9 mouse cellular contexts compared by ENCODE assay signal in genomic region chr11:88234789-88235188, GRCm38 (mm10). TPM values are rescaled to one million over a fixed set of nuclear protein-coding genes. Genes with fewer than 3 reads are reported as not detected.
DNase-seq lines count a peak whose midpoint lies in the region; ATAC-seq and TF ChIP-seq lines count a peak whose summit lies in the region.
"Had no signal": no experiment of that assay in that cellular context is flagged by ENCODE, and none has a peak within 500 bp of the region (broad histone marks: within the 10 kb centered on the region; RNA-seq: fewer than 3 reads in every experiment).

No protein-coding gene starts in this region.

- H3K4me3 ChIP-seq in lung, postnatal 0 days (ENCODE audit: low read depth, low read length): no peak overlapping the region
- H3K4me3 ChIP-seq in embryonic fibroblast, embryonic 13.5 days (ENCODE audit: insufficient read depth, low read length): no peak overlapping the region
- no peak overlapping the region for H3K4me3 ChIP-seq in liver, embryonic 16.5 days (ENCODE audit: low read depth, low read length)

- no peak overlapping the region for H3K9ac ChIP-seq in lung, postnatal 0 days (replicated peaks; ENCODE audit: low read depth)
- H3K9ac ChIP-seq in liver, embryonic 16.5 days (ENCODE audit: low read depth, low read length): no peak overlapping the region

- no peak for TF ChIP-seq EP300 in lung, postnatal 0 days (IDR thresholded peaks at IDR 0.05)

- TF ChIP-seq POLR2A in embryonic fibroblast, embryonic 13.5 days (IDR thresholded peaks at IDR 0.05; ENCODE audit: low read depth, low read length): no peak

- ATAC-seq in lung, postnatal 0 days: no peak
- no peak for ATAC-seq in liver, embryonic 16.5 days (ENCODE audit: low read depth)

- TF ChIP-seq CTCF in lung, postnatal 0 days (IDR thresholded peaks at IDR 0.05): no peak
- TF ChIP-seq CTCF in embryonic fibroblast, embryonic 13.5 days (IDR thresholded peaks at IDR 0.05; ENCODE audit: borderline replicate concordance, insufficient read depth, low read length): no peak

- H3K4me2 ChIP-seq in lung, postnatal 0 days (replicated peaks; ENCODE audit: low read depth, low read length): 0 out of 2 replicates have a peak overlapping the region, but pooled peaks have one; percentile 17
- H3K4me2 ChIP-seq in liver, embryonic 16.5 days (ENCODE audit: low read depth, low read length): 0 out of 2 replicates have a peak overlapping the region, but pooled peaks have one; percentile 46

- peak; percentile 93 for DNase-seq in heart, adult 11 months
- DNase-seq in heart, postnatal 10 days: no peak
- no peak for DNase-seq in lung, postnatal 0 days (ENCODE audit: low spot score)
- no peak for DNase-seq in lung, postnatal 25 days (ENCODE audit: low spot score)
- no peak for DNase-seq in embryo, embryonic 10.5 days (ENCODE audit: low spot score)
- DNase-seq in ovary, adult 18-20 months (ENCODE audit: low spot score): no peak
- DNase-seq: cerebellum, adult 9-10 months had no signal

- peak overlapping the region; percentile 1; the same call in 1 of the 2 replicates for H3K27ac ChIP-seq in lung, postnatal 0 days (ENCODE audit: low read length)
- H3K27ac ChIP-seq in embryonic fibroblast, embryonic 13.5 days (ENCODE audit: insufficient read depth, low read length): peak overlapping the region; percentile 27; the same call in 1 of the 2 replicates
- no peak overlapping the region for H3K27ac ChIP-seq in liver, embryonic 16.5 days (ENCODE audit: low read length)

- intact Hi-C loops in heart, postnatal 10 days (cut with DNase I): no loop called here

- no peaks in the 10 kb centered on the region for H3K27me3 ChIP-seq in lung, postnatal 0 days (replicated peaks; ENCODE audit: insufficient read depth, low read length)
- H3K27me3 ChIP-seq in liver, embryonic 16.5 days (ENCODE audit: control insufficient read depth, insufficient read depth, low read depth, low read length): no peaks in the 10 kb centered on the region

- no peaks in the 10 kb centered on the region for H3K36me3 ChIP-seq in lung, postnatal 0 days (ENCODE audit: insufficient read depth, low read length)
- H3K36me3 ChIP-seq in liver, embryonic 16.5 days (ENCODE audit: control insufficient read depth, insufficient read depth): no peaks in the 10 kb centered on the region

- no peaks in the 10 kb centered on the region for H3K9me3 ChIP-seq in lung, postnatal 0 days (ENCODE audit: low read length)
- H3K9me3 ChIP-seq in liver, embryonic 16.5 days (replicated peaks; ENCODE audit: control insufficient read depth, low read length): no peaks in the 10 kb centered on the region

- 23% methylated on average over 4 of the region's 4 CpGs for WGBS in lung, postnatal 0 days
- 16% methylated on average over 4 of the region's 4 CpGs for WGBS in liver, embryonic 16.5 days (ENCODE audit: insufficient replicate concordance)

- H3K4me1 ChIP-seq in lung, postnatal 0 days (ENCODE audit: insufficient read depth, low read depth, low read length): no peaks in the 10 kb centered on the region; the same call in 1 of the 2 replicates
- H3K4me1 ChIP-seq in embryonic fibroblast, embryonic 13.5 days (ENCODE audit: control insufficient read depth, insufficient read depth, low read length): peaks cover 18% of the 10 kb centered on the region
- peaks cover 3% of the 10 kb centered on the region for H3K4me1 ChIP-seq in liver, embryonic 16.5 days (ENCODE audit: control insufficient read depth, low read depth, low read length)

RNA-seq across cellular contexts. Expression of gene Mrps23, which starts 30.6 kb away (rescaled TPM):
- total RNA-seq in heart, postnatal 10 days (2021): 100 to 1,000 TPM; 250 to 256 TPM
- 46.5 TPM in 2 replicates for polyA plus RNA-seq in lung, postnatal 0 days (2015; fragmentation: Nextera tagmentation; extraction: Ambion mirVana)
- polyA plus RNA-seq in embryonic fibroblast, embryonic 13.5 days (2011; ENCODE audit: insufficient read length, low read depth, missing spikeins): 71.7 and 98.7 TPM in 2 replicates
- 23.5 and 26.1 TPM in 2 replicates for polyA plus RNA-seq in liver, embryonic 16.5 days (2015; fragmentation: Nextera tagmentation; extraction: Ambion mirVana)

RNA-seq across cellular contexts. Expression of gene Ccdc182, which starts 59.1 kb away (rescaled TPM):
- total RNA-seq in heart, postnatal 10 days (2021): not detected
- not detected in 2 replicates for polyA plus RNA-seq in lung, postnatal 0 days (2015; fragmentation: Nextera tagmentation; extraction: Ambion mirVana)
- not detected in 2 replicates for polyA plus RNA-seq in embryonic fibroblast, embryonic 13.5 days (2011; ENCODE audit: insufficient read length, low read depth, missing spikeins)
- not detected in 2 replicates for polyA plus RNA-seq in liver, embryonic 16.5 days (2015; fragmentation: Nextera tagmentation; extraction: Ambion mirVana)
